ENCODE assay signal across 24 mouse cellular contexts in genomic region chr6:67436295-67436694, GRCm38 (mm10). TPM values are rescaled to one million over a fixed set of nuclear protein-coding genes. Genes with fewer than 3 reads are reported as not detected.
DNase-seq lines count a peak whose midpoint lies in the region; ATAC-seq and TF ChIP-seq lines count a peak whose summit lies in the region.
"Had no signal": no experiment of that assay in that cellular context is flagged by ENCODE, and none has a peak within 500 bp of the region (broad histone marks: within the 10 kb centered on the region; RNA-seq: fewer than 3 reads in every experiment).

No protein-coding gene starts in this region.

- H3K27ac ChIP-seq in kidney, adult 2 months (ENCODE audit: insufficient read depth, low read depth, low read length): no peak overlapping the region
- no peak overlapping the region for H3K27ac ChIP-seq in midbrain, postnatal 0 days (ENCODE audit: low read depth, low read length)
- no peak overlapping the region for H3K27ac ChIP-seq in midbrain, embryonic 16.5 days (ENCODE audit: low read length)
- H3K27ac ChIP-seq: embryonic facial prominence, embryonic 10.5 days; forebrain, embryonic 13.5 days; heart, embryonic 15.5 days; hindbrain, embryonic 13.5 days had no signal

- H3K27me3 ChIP-seq in kidney, adult 2 months (replicated peaks; ENCODE audit: control insufficient read depth, insufficient read depth, low read length): no peaks in the 10 kb centered on the region
- H3K27me3 ChIP-seq in midbrain, postnatal 0 days (ENCODE audit: insufficient read depth, low read length): no peaks in the 10 kb centered on the region
- H3K27me3 ChIP-seq in midbrain, embryonic 16.5 days (ENCODE audit: control insufficient read depth, insufficient read depth, low read depth, low read length): no peaks in the 10 kb centered on the region
- H3K27me3 ChIP-seq in Patski: no peaks in the 10 kb centered on the region
- H3K27me3 ChIP-seq: forebrain, embryonic 13.5 days; heart, embryonic 15.5 days; hindbrain, embryonic 13.5 days had no signal

- in situ Hi-C loops in Patski (cut with MboI; ENCODE audit: low pct_unique_long_range_greater_than_20kb): loop anchor here (5.0 to 10.0 kb wide), 2 partner anchors 239 to 471 kb away; no protein-coding TSS in a partner anchor

- no peak overlapping the region for H3K4me2 ChIP-seq in midbrain, postnatal 0 days (ENCODE audit: low read depth, low read length, poor library complexity, severe bottlenecking)
- H3K4me2 ChIP-seq in midbrain, embryonic 16.5 days (ENCODE audit: low read length): no peak overlapping the region
- H3K4me2 ChIP-seq: forebrain, embryonic 13.5 days; heart, embryonic 11.5 days; heart, embryonic 15.5 days; hindbrain, embryonic 13.5 days had no signal

- WGBS in kidney, adult 2 months: 73% methylated on average over 2 of the region's 2 CpGs
- WGBS in midbrain, postnatal 0 days: 82% methylated on average over 2 of the region's 2 CpGs
- WGBS in midbrain, embryonic 16.5 days: 76% methylated on average over 2 of the region's 2 CpGs

- TF ChIP-seq POLR2A in kidney, adult 2 months (IDR thresholded peaks at IDR 0.05; ENCODE audit: low read depth, low read length): no peak

- H3K4me3 ChIP-seq in kidney, adult 2 months (ENCODE audit: insufficient read depth, low read depth, low read length): no peak overlapping the region
- no peak overlapping the region for H3K4me3 ChIP-seq in midbrain, postnatal 0 days (ENCODE audit: low read depth, low read length)
- no peak overlapping the region for H3K4me3 ChIP-seq in midbrain, embryonic 16.5 days (ENCODE audit: low read depth, low read length)
- H3K4me3 ChIP-seq: embryonic facial prominence, embryonic 10.5 days; forebrain, embryonic 13.5 days; heart, embryonic 15.5 days; hindbrain, embryonic 13.5 days had no signal

- no peaks in the 10 kb centered on the region; the same call in 1 of the 2 replicates for H3K4me1 ChIP-seq in kidney, adult 2 months (ENCODE audit: control insufficient read depth, insufficient read depth, low read length)
- no peaks in the 10 kb centered on the region for H3K4me1 ChIP-seq in midbrain, postnatal 0 days (ENCODE audit: insufficient read depth, low read length)
- no peaks in the 10 kb centered on the region for H3K4me1 ChIP-seq in midbrain, embryonic 16.5 days (ENCODE audit: control insufficient read depth, insufficient read depth, low read length)
- H3K4me1 ChIP-seq: embryonic facial prominence, embryonic 10.5 days; forebrain, embryonic 13.5 days; hindbrain, embryonic 13.5 days had no signal

- no peak overlapping the region for H3K9ac ChIP-seq in midbrain, postnatal 0 days (replicated peaks; ENCODE audit: low read length, poor library complexity, severe bottlenecking)
- no peak overlapping the region for H3K9ac ChIP-seq in midbrain, embryonic 16.5 days (ENCODE audit: low read depth, low read length)
- H3K9ac ChIP-seq: forebrain, embryonic 13.5 days; forebrain, postnatal 0 days; heart, embryonic 15.5 days; hindbrain, embryonic 13.5 days had no signal

- DNase-seq in kidney, postnatal 10 days: peak; percentile 6
- no peak for DNase-seq in kidney, adult 2 months
- DNase-seq in midbrain, postnatal 0 days (ENCODE audit: low spot score): no peak
- no peak for DNase-seq in Patski (ENCODE audit: low read depth, low spot score)
- no peak for DNase-seq in right cerebral cortex, postnatal 10 days (ENCODE audit: low spot score in 2 of 2)
- DNase-seq: adrenal gland, adult 2 months; adrenal gland, postnatal 25 days; B cell, adult 2 months; cerebellum, adult 2 months; forebrain, postnatal 0 days; gastrocnemius, postnatal 36 days; heart, adult 11 months; heart, postnatal 14 days had no signal

- no peak for TF ChIP-seq CTCF in kidney, adult 2 months (conservative IDR thresholded peaks at IDR 0.05; ENCODE audit: insufficient read depth, insufficient read length, low read depth, low read length)
- peak; percentile 24; the same call in 1 of the 2 replicates for TF ChIP-seq CTCF in midbrain, postnatal 0 days (IDR thresholded peaks at IDR 0.05)
- peak; percentile 13 for TF ChIP-seq CTCF in Patski (IDR thresholded peaks at IDR 0.05)

- POLR2A ChIA-PET in Patski (lab: Charles Lee): no interaction called here

- H3K36me3 ChIP-seq in kidney, adult 2 months (ENCODE audit: control insufficient read depth, insufficient read depth, low read length): no peaks in the 10 kb centered on the region
- H3K36me3 ChIP-seq in midbrain, postnatal 0 days (ENCODE audit: insufficient read depth, low read length): no peaks in the 10 kb centered on the region
- no peaks in the 10 kb centered on the region for H3K36me3 ChIP-seq in midbrain, embryonic 16.5 days (ENCODE audit: control insufficient read depth, insufficient read depth, low read length)
- H3K36me3 ChIP-seq: embryonic facial prominence, embryonic 10.5 days; G1E; heart, embryonic 15.5 days; hindbrain, embryonic 13.5 days had no signal

- H3K9me3 ChIP-seq in midbrain, postnatal 0 days (ENCODE audit: low read length): no peaks in the 10 kb centered on the region
- no peaks in the 10 kb centered on the region for H3K9me3 ChIP-seq in midbrain, embryonic 16.5 days (replicated peaks; ENCODE audit: control insufficient read depth, low read length, poor library complexity, severe bottlenecking)
- H3K9me3 ChIP-seq: embryonic facial prominence, embryonic 10.5 days; forebrain, embryonic 13.5 days; G1E; heart, embryonic 15.5 days; hindbrain, embryonic 13.5 days had no signal

- CTCF ChIA-PET in Patski (lab: Charles Lee): interaction anchor here (0.8 to 2.1 kb wide), 4 partner anchors 15 to 135 kb away, joined by 3 to 4 read pairs (median 3); no protein-coding TSS in a partner anchor

- no peak for ATAC-seq in midbrain, postnatal 0 days (ENCODE audit: low FRiP score)
- no peak for ATAC-seq in midbrain, embryonic 16.5 days
- ATAC-seq in Patski: no peak
- ATAC-seq: CD4-positive, CD25-positive, alpha-beta regulatory T cell, adult 4 months; forebrain, embryonic 13.5 days; forebrain, postnatal 0 days had no signal

RNA-seq across cellular contexts. Expression of gene Il23r, which starts 55.4 kb away (rescaled TPM):
- polyA plus RNA-seq in kidney, adult 2 months (2012; rRNA removed): not detected in 2 replicates
- not detected in 2 replicates for total RNA-seq in midbrain, postnatal 0 days (2014; rRNA removed)
- polyA plus RNA-seq in midbrain, postnatal 0 days (2015; fragmentation: Nextera tagmentation; extraction: Ambion mirVana): 0.10 TPM in 1 of 2 replicates, not detected in the other
- not detected in 2 replicates for polyA plus RNA-seq in midbrain, embryonic 16.5 days (2015; fragmentation: Nextera tagmentation; extraction: Ambion mirVana)
- polyA plus RNA-seq in Patski (2021): 0.28 TPM
- total RNA-seq: gastrocnemius, adult 8-10 months; gastrocnemius, postnatal 36 days; heart, postnatal 14 days; hematopoietic stem cell, adult 5-6 weeks had no signal
- polyA plus RNA-seq: embryonic facial prominence, embryonic 10.5 days; embryonic facial prominence, embryonic 14.5 days; forebrain, embryonic 13.5 days; forebrain, postnatal 0 days; G1E; heart, embryonic 11.5 days; heart, embryonic 15.5 days; hindbrain, embryonic 13.5 days had no signal
